Mouse (Mus musculus) T-cell, adult 66 days (primary cell): Measurements from ENCODE around the gene Fam221a. TPM values are rescaled to one million over a fixed set of nuclear protein-coding genes. Genes with fewer than 3 reads are reported as not detected.

ENCODE experiments used
- total RNA-seq, 2 experiments: library from RNA; stranded (reverse); gene quantifications; 3 replicates in 1 of 2; 4 replicates in 1 of 2; pipeline ENCODE4 v1.2.4; 2023

The Fam221a gene
- total RNA-seq, result 1 to 10 TPM; 2.4 to 3.1 TPM

GRCm38 (mm10) chr6:49367159-49368054, at the start of gene Fam221a:
Gene Fam221a, plus strand, starts transcription at chr6:49367739.

GRCm38 (mm10) chr6:49318966-49319594, 48.5 kb upstream of the Fam221a start, which contains the start of gene Ccdc126:
Gene Ccdc126, plus strand, starts transcription at chr6:49319274.

GRCm38 (mm10) chr6:49395316-49395715, 27.8 kb downstream of the Fam221a start, which contains the start of gene Stk31:
Gene Stk31, plus strand, starts transcription at chr6:49395604.

Other genes with a start within 250 kb of the Fam221a start
- under 1 TPM in 1 of 2 experiments, not detected in 1; 0.38 TPM for gene Igf2bp3, start 152.8 kb upstream of the Fam221a start, total RNA-seq
- gene Tra2a, start 103.7 kb upstream of the Fam221a start, total RNA-seq, result 100 to 1,000 TPM; 188 to 208 TPM
- gene Ccdc126, start 48.5 kb upstream of the Fam221a start, total RNA-seq, result 1 to 10 TPM; 6.5 to 8.0 TPM
- not detected for gene Stk31, start 27.9 kb downstream of the Fam221a start, total RNA-seq